Mouse (Mus musculus): Measurements from ENCODE around the gene Ank3. TPM values are rescaled to one million over a fixed set of nuclear protein-coding genes. Genes with fewer than 3 reads are reported as not detected.
"Not testable (repeated sequence)": the region's sequence is repeated elsewhere in the genome, so short reads cannot be mapped to it uniquely, and the experiment has no call there.

The Ank3 gene
- polyA plus RNA-seq, 2 experiments: 3.1 to 5.3 TPM

DNA sequence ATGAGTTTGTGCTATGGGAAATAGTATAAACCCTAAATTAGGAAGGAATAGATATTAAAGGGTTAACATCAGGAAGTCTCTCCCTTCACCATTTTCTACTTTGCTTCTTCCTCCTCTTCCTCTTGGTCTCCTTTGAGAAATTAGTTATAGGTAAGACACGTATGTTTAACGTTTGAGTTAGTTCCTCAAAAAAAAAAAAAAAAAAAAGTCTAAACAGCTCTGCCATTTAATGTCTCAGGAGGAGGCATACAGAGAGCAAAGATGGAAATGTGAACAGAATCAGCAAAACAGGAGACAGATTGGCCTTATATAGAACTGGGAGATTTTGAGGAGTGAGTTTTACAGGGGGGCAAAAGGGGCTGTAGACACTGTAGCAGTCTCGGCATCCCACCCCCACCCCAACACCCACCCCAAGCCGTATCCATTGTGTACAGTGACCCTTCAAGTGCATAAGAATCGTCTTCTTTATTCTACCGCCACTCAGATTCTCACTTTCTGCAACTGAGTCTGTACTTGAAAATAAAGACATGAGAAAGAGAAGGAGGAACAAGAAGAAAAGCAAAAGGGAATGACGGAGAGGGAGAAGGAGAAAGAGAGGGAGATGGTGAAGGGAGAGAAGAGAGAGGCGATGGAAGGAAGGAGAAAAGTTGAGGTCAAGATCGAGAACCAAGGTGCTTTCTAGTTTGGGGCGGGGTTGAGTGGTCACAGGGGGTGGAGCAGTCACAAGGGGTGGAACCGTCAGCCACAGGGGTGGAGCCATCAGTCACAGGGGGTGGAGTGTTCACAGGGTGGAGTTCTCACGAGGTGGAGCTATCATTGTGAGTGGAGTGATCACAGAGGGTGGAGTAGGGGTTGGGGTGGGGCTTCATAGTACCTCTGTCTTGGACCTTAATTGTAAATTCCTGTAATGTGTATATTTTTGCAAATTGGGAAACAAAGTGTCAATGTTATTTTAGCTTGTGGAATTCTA lies 509.5 kb downstream of the Ank3 start:
- H3K4me3 ChIP-seq (ENCODE audit: insufficient read depth in 1 of 2, low read depth in 2 of 2, low read length in 2 of 2): no peak overlapping the region
- ATAC-seq (ENCODE audit: insufficient read depth): peak; percentile 93
- WGBS (ENCODE audit: insufficient replicate concordance): 38% methylated on average over 12 of the region's 12 CpGs

DNA sequence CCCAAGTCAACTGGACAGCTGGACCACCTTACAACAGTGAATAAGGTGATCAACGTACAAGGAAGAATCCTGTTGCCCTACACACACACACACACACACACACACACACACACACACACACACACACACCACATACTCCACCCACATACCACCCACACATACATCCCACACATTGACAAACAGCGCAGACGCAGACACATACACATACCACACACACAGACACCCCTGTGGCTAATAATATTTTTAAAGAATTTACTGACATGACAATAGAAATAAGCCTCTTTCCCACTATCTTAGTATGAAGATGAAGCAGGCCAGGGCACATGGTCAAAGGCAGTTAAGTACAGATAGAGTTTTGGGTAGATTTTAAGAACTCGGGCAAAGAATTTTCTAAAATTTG lies 511.3 kb downstream of the Ank3 start:
- Histone ChIP-seq H3K36me3 (replicated peaks; ENCODE audit: control insufficient read depth, insufficient read depth, low read depth) (no peaks in the 10 kb centered on the region), H3K9me3 (ENCODE audit: control insufficient read depth, low read length) (no peaks in the 10 kb centered on the region), H3K9ac (replicated peaks) (peak overlapping the region; percentile 60), H3K4me1 (replicated peaks; ENCODE audit: control insufficient read depth in 2 of 2, insufficient read depth in 2 of 2, low read length in 1 of 2) (peaks cover 45 to 51% of the 10 kb centered on the region in 2 experiments), H3K27me3 (ENCODE audit: control insufficient read depth, insufficient read depth, low read length) (no peaks in the 10 kb centered on the region), H3K27ac (peak overlapping the region; percentile 93), H3K4me2 (ENCODE audit: low read depth) (peak overlapping the region; percentile 71), H3K4me3 (ENCODE audit: insufficient read depth in 1 of 2, low read depth in 2 of 2, low read length in 2 of 2) (peak overlapping the region in 1 of 2 experiments; percentile 25; a peak in 2 of 4 replicates)
- DNase-seq (ENCODE audit: low read depth in 3 of 3, low spot score in 3 of 3): no peak
- ATAC-seq (ENCODE audit: insufficient read depth): peak; percentile 34
- TF ChIP-seq CTCF (IDR thresholded peaks at IDR 0.05; ENCODE audit: low read depth) (no peak), EP300 (IDR thresholded peaks at IDR 0.05; ENCODE audit: low read depth) (no peak)
- WGBS (ENCODE audit: insufficient replicate concordance): 47% methylated on average over 4 of the region's 4 CpGs

More for the DNA sequence above, 509.5 kb downstream of the Ank3 start:
- Histone ChIP-seq H3K9me3 (ENCODE audit: control insufficient read depth, low read length) (no peaks in the 10 kb centered on the region), H3K4me1 (replicated peaks; ENCODE audit: control insufficient read depth in 2 of 2, insufficient read depth in 2 of 2, low read length in 1 of 2) (peaks cover 51 to 59% of the 10 kb centered on the region in 2 experiments), H3K27me3 (ENCODE audit: control insufficient read depth, insufficient read depth, low read length) (no peaks in the 10 kb centered on the region), H3K27ac (peak overlapping the region; percentile 93), H3K36me3 (replicated peaks; ENCODE audit: control insufficient read depth, insufficient read depth, low read depth) (no peaks in the 10 kb centered on the region), H3K9ac (replicated peaks) (no peak overlapping the region), H3K4me2 (ENCODE audit: low read depth) (peak overlapping the region; percentile 71)
- DNase-seq (ENCODE audit: low read depth in 3 of 3, low spot score in 3 of 3): peak; percentile 55 to 83 (median 66)
- no peak for TF ChIP-seq EP300 (IDR thresholded peaks at IDR 0.05; ENCODE audit: low read depth)
- no peak for TF ChIP-seq CTCF (IDR thresholded peaks at IDR 0.05; ENCODE audit: low read depth)

DNA sequence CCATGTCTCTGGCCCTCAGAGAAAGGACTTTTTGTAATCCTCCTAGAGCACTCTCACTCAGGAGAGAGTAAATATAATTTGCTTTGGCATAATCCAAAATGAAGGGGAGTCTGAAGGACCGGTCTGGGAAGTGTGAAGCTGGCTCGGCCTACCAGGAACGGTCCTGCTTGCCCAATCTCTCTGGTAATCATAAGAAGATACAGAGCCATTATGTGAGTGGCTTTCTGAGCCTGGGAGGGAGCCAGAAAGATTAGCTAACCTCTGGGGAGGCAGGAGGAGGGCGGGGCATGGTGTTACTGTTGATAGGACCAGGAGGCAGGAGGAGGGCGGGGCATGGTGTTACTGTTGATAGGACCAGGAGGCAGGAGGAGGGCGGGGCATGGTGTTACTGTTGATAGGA lies 511.7 kb downstream of the Ank3 start:
- Histone ChIP-seq H3K4me1 (replicated peaks; ENCODE audit: control insufficient read depth in 2 of 2, insufficient read depth in 2 of 2, low read length in 1 of 2) (peaks cover 45 to 50% of the 10 kb centered on the region in 2 experiments), H3K4me3 (ENCODE audit: insufficient read depth in 1 of 2, low read depth in 2 of 2, low read length in 2 of 2) (peak overlapping the region in 1 of 2 experiments; percentile 25; a peak in 2 of 4 replicates), H3K27ac (peak overlapping the region; percentile 93), H3K4me2 (ENCODE audit: low read depth) (peak overlapping the region; percentile 71), H3K9ac (replicated peaks) (peak overlapping the region; percentile 60)
- 2% methylated on average over 5 of the region's 6 CpGs for WGBS (ENCODE audit: insufficient replicate concordance)
- H3K36me3 ChIP-seq (replicated peaks; ENCODE audit: control insufficient read depth, insufficient read depth, low read depth); H3K9me3 ChIP-seq (ENCODE audit: control insufficient read depth, low read length); H3K27me3 ChIP-seq (ENCODE audit: control insufficient read depth, insufficient read depth, low read length): not testable (repeated sequence)
- TF ChIP-seq EP300 (IDR thresholded peaks at IDR 0.05; ENCODE audit: low read depth): peak; percentile 24; the same call in 1 of the 2 replicates
- DNase-seq (ENCODE audit: low read depth in 3 of 3, low spot score in 3 of 3) (peak; percentile 83 to 89 (median 83)), ATAC-seq (ENCODE audit: insufficient read depth) (peak; percentile 80)

DNA sequence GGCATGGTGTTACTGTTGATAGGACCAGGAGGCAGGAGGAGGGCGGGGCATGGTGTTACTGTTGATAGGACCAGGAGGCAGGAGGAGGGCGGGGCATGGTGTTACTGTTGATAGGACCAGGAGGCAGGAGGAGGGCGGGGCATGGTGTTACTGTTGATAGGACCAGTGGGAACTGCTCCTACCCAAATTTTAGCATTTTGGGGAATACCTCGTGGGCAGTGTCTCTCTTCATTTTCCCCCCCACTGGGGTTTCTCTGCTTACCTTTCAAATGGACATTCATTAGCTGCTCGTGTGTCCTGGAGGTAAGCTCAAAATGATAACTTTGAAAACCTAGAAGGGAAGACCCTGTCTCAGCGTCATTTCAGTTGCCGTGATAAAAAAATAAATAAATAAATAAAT lies 512.2 kb downstream of the Ank3 start:
- ATAC-seq (ENCODE audit: insufficient read depth); H3K9me3 ChIP-seq (ENCODE audit: control insufficient read depth, low read length); H3K27me3 ChIP-seq (ENCODE audit: control insufficient read depth, insufficient read depth, low read length); DNase-seq (ENCODE audit: low read depth in 3 of 3, low spot score in 3 of 3); H3K36me3 ChIP-seq (replicated peaks; ENCODE audit: control insufficient read depth, insufficient read depth, low read depth): not testable (repeated sequence)
- peak overlapping the region; percentile 46; the same call in 1 of the 2 replicates for H3K9ac ChIP-seq (replicated peaks)
- H3K4me1 ChIP-seq (replicated peaks; ENCODE audit: control insufficient read depth in 2 of 2, insufficient read depth in 2 of 2, low read length in 1 of 2): peaks cover 45 to 50% of the 10 kb centered on the region in 2 experiments
- H3K4me3 ChIP-seq (ENCODE audit: insufficient read depth in 1 of 2, low read depth in 2 of 2, low read length in 2 of 2): peak overlapping the region; percentile 29 to 44; a peak in 2 of 4 replicates
- 18% methylated on average over 6 of the region's 7 CpGs for WGBS (ENCODE audit: insufficient replicate concordance)
- H3K4me2 ChIP-seq (ENCODE audit: low read depth): peak overlapping the region; percentile 76
- peak overlapping the region; percentile 64; the same call in 1 of the 2 replicates for H3K27ac ChIP-seq
- TF ChIP-seq EP300 (IDR thresholded peaks at IDR 0.05; ENCODE audit: low read depth): peak; percentile 4; the same call in 1 of the 2 replicates

DNA sequence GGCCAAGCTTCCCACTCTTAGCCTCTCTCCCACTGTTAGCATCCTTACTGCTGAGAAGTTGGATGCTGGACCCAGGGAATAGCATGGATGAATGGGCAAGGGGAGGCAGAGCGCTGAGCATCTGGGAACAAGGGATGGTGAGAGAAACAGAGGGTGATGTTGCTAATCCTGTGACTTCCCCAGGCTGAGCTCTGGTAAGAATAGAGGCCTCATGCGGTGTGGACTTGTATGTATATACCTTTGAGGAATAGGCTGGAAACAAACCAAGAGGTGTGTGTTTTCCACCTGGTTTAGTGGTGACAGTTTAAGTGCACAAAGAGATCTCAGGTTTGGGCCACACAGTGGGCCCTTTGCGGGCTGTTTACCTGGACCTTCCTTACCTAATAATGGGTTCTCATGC lies 517.0 kb downstream of the Ank3 start:
- H3K4me2 ChIP-seq (ENCODE audit: low read depth): no peak overlapping the region
- peaks cover 8 to 26% of the 10 kb centered on the region in 2 experiments for H3K4me1 ChIP-seq (replicated peaks; ENCODE audit: control insufficient read depth in 2 of 2, insufficient read depth in 2 of 2, low read length in 1 of 2)
- H3K9ac ChIP-seq (replicated peaks): no peak overlapping the region
- no peaks in the 10 kb centered on the region for H3K9me3 ChIP-seq (ENCODE audit: control insufficient read depth, low read length)
- ATAC-seq (ENCODE audit: insufficient read depth): no peak
- TF ChIP-seq EP300 (IDR thresholded peaks at IDR 0.05; ENCODE audit: low read depth) (no peak), CTCF (IDR thresholded peaks at IDR 0.05; ENCODE audit: low read depth) (no peak)
- no peaks in the 10 kb centered on the region for H3K27me3 ChIP-seq (ENCODE audit: control insufficient read depth, insufficient read depth, low read length)
- H3K36me3 ChIP-seq (replicated peaks; ENCODE audit: control insufficient read depth, insufficient read depth, low read depth): no peaks in the 10 kb centered on the region
- no peak overlapping the region for H3K27ac ChIP-seq
- 59% methylated on average over 3 of the region's 3 CpGs for WGBS (ENCODE audit: insufficient replicate concordance)
- H3K4me3 ChIP-seq (ENCODE audit: insufficient read depth in 1 of 2, low read depth in 2 of 2, low read length in 2 of 2): no peak overlapping the region
- DNase-seq (ENCODE audit: low read depth in 3 of 3, low spot score in 3 of 3): no peak
